Mouse (Mus musculus) ES-Bruce4 (cell line): ENCODE data around the gene Zdhhc14. TPM values are rescaled to one million over a fixed set of nuclear protein-coding genes. Genes with fewer than 3 reads are reported as not detected.

ENCODE experiments used
- H3K27ac ChIP-seq: 2 replicates; pipeline ENCODE4 v1.5.1; 2012; ENCODE audit warnings: low read length, inconsistent platforms; ENCODE audit not compliant: insufficient read depth
- H3K27me3 ChIP-seq: 2 replicates; pipeline ENCODE4 v1.6.1; 2012; ENCODE audit warnings: mild to moderate bottlenecking, low read length, inconsistent platforms; ENCODE audit not compliant: control insufficient read depth, poor library complexity, insufficient read depth, severe bottlenecking
- H3K36me3 ChIP-seq: 2 replicates; pipeline ENCODE4 v1.6.1; 2012; ENCODE audit warnings: inconsistent platforms, mild to moderate bottlenecking, low read length, moderate library complexity; ENCODE audit not compliant: control insufficient read depth, poor library complexity, insufficient read depth, severe bottlenecking
- H3K4me1 ChIP-seq: one replicate; pipeline ENCODE4 v1.8.1; 2011; ENCODE audit warnings: low read length; ENCODE audit not compliant: control insufficient read depth, insufficient read depth
- H3K4me3 ChIP-seq: 2 replicates; pipeline ENCODE4 v1.5.1; 2011; ENCODE audit warnings: low read depth, mild to moderate bottlenecking, low read length
- H3K9ac ChIP-seq: 2 replicates; pipeline ENCODE4 v1.6.1; 2012; ENCODE audit warnings: low read depth, mild to moderate bottlenecking, inconsistent platforms; ENCODE audit not compliant: poor library complexity, severe bottlenecking
- H3K9me3 ChIP-seq: replicated peaks from 2 replicates; pipeline ENCODE4 v1.6.1; 2012; ENCODE audit warnings: mild to moderate bottlenecking, low read length, inconsistent platforms; ENCODE audit not compliant: control insufficient read depth, poor library complexity, insufficient read depth, severe bottlenecking
- CTCF ChIP-seq: IDR thresholded peaks from one replicate; pipeline ENCODE4 v1.8.1; 2011; ENCODE audit warnings: low read depth, low read length
- EP300 ChIP-seq: IDR thresholded peaks from 2 replicates; pipeline ENCODE4 v1.6.1; 2011; ENCODE audit warnings: low read depth, low read length; ENCODE audit not compliant: insufficient read depth
- POLR2A ChIP-seq: IDR thresholded peaks from one replicate; pipeline ENCODE4 v1.8.1; 2011; ENCODE audit warnings: low read length; ENCODE audit not compliant: insufficient read depth
- polyA plus RNA-seq: library from polyadenylated mRNA; stranded (reverse); fragments of >200 nt; gene quantifications from 2 replicates; pipeline ENCODE4 v1.2.4, GENCODE M21; 2011; ENCODE audit warnings: low read depth; ENCODE audit not compliant: missing spikeins, insufficient read depth, insufficient read length

The Zdhhc14 gene
- polyA plus RNA-seq, 1 experiment: 1.0 TPM

GRCm38 (mm10) chr17:5595068-5595467 is 102.7 kb downstream of the Zdhhc14 start:
- H3K4me3 ChIP-seq: no peak overlapping the region
- H3K27ac ChIP-seq: no peak overlapping the region
- H3K9ac ChIP-seq: no peak overlapping the region
- H3K4me1 ChIP-seq: no peaks in the 10 kb centered on the region
- no peaks in the 10 kb centered on the region for H3K27me3 ChIP-seq
- no peak for TF ChIP-seq CTCF
- TF ChIP-seq EP300: no peak
- TF ChIP-seq POLR2A: no peak
- no peaks in the 10 kb centered on the region for H3K9me3 ChIP-seq
- H3K36me3 ChIP-seq: no peaks in the 10 kb centered on the region

- TF ChIP-seq POLR2A (no peak), CTCF (no peak), EP300 (no peak)
- Histone ChIP-seq H3K27me3 (no peaks in the 10 kb centered on the region), H3K4me3 (no peak overlapping the region), H3K27ac (no peak overlapping the region), H3K4me1 (no peaks in the 10 kb centered on the region), H3K9ac (no peak overlapping the region), H3K9me3 (no peaks in the 10 kb centered on the region), H3K36me3 (no peaks in the 10 kb centered on the region)
These were observed 104.1 kb downstream of the Zdhhc14 start for GRCm38 (mm10) chr17:5596490-5596889.

GRCm38 (mm10) chr17:5598999-5599398 is 106.6 kb downstream of the Zdhhc14 start:
- TF ChIP-seq POLR2A (no peak), EP300 (no peak), CTCF (no peak)
- Histone ChIP-seq H3K4me3 (no peak overlapping the region), H3K36me3 (no peaks in the 10 kb centered on the region), H3K27me3 (no peaks in the 10 kb centered on the region), H3K27ac (no peak overlapping the region), H3K9me3 (no peaks in the 10 kb centered on the region), H3K9ac (no peak overlapping the region), H3K4me1 (no peaks in the 10 kb centered on the region)

- no peaks in the 10 kb centered on the region for H3K4me1 ChIP-seq
- no peak for TF ChIP-seq POLR2A
- TF ChIP-seq EP300: no peak
- no peak for TF ChIP-seq CTCF
These were observed 108.2 kb downstream of the Zdhhc14 start for GRCm38 (mm10) chr17:5600505-5601027.

GRCm38 (mm10) chr17:5601953-5602352 is 109.6 kb downstream of the Zdhhc14 start:
- Histone ChIP-seq H3K27ac (no peak overlapping the region), H3K4me3 (no peak overlapping the region), H3K4me1 (no peaks in the 10 kb centered on the region), H3K9ac (no peak overlapping the region), H3K9me3 (no peaks in the 10 kb centered on the region), H3K36me3 (no peaks in the 10 kb centered on the region), H3K27me3 (no peaks in the 10 kb centered on the region)
- TF ChIP-seq CTCF (no peak), POLR2A (no peak), EP300 (no peak)

More at GRCm38 (mm10) chr17:5600505-5601027, 108.2 kb downstream of the Zdhhc14 start:
- Histone ChIP-seq H3K36me3 (no peaks in the 10 kb centered on the region), H3K9me3 (no peaks in the 10 kb centered on the region), H3K9ac (no peak overlapping the region), H3K27me3 (no peaks in the 10 kb centered on the region), H3K27ac (no peak overlapping the region), H3K4me3 (no peak overlapping the region)

- Histone ChIP-seq H3K27ac (no peak overlapping the region), H3K4me1 (no peaks in the 10 kb centered on the region), H3K9me3 (no peaks in the 10 kb centered on the region), H3K36me3 (no peaks in the 10 kb centered on the region), H3K27me3 (no peaks in the 10 kb centered on the region), H3K4me3 (no peak overlapping the region), H3K9ac (no peak overlapping the region)
- no peak for TF ChIP-seq EP300
- TF ChIP-seq CTCF: no peak
- TF ChIP-seq POLR2A: no peak
These were observed 113.8 kb downstream of the Zdhhc14 start for GRCm38 (mm10) chr17:5606151-5606591.
